Mouse (Mus musculus) stomach, postnatal 0 days (tissue): ENCODE measurements around the gene Rab11fip4.

ENCODE experiments used
- CTCF ChIP-seq: IDR thresholded peaks from 2 replicates; pipeline ENCODE4 v1.5.1; 2016; ENCODE audit warnings: antibody characterized with exemption, low read depth, mild to moderate bottlenecking, moderate library complexity
- EP300 ChIP-seq: optimal IDR thresholded peaks from 2 replicates; pipeline ENCODE3; 2016; ENCODE audit warnings: antibody characterized with exemption

DNA sequence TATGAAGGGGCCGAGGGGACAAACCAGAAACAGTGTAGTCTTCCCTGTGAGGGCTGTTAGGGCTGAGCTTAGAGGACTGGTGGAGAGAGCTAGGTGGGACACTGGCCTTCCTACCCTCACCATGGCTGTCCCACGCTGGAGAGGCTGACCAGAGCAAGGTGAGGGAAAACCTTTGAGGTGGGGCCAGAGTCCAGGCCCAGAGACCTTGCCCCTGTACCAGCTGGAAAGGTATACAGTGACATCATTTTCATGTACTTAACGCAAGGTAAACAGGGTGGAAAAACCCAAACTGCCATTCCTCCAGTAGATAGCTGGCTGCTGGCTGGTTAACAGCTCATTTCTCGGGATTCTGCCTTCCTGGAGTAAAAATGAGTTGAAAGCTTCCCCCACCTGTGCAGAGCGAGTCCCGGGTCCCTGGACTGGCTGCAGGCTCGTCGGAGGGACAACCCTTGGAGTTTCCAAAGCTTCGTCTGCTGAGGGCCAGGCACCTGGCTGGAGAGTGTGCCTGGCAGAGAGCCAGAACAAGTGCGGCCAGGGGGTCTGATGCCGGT, 155.6 kb downstream of the Rab11fip4 start:
- no peak for TF ChIP-seq CTCF
- no peak for TF ChIP-seq EP300
